Mouse (Mus musculus) bone marrow, adult 2 months (tissue): ENCODE measurements around the gene Sh2b3. TPM values are rescaled to one million over a fixed set of nuclear protein-coding genes. Genes with fewer than 3 reads are reported as not detected.
A peak's percentile ranks its signal among the peaks of the same experiment; 100 is the strongest.

Source experiments
- H3K27ac ChIP-seq: fragments of 200-500 bp; 2 replicates; pipeline ENCODE4 v1.5.1; 2012; ENCODE audit warnings: low read depth, mild to moderate bottlenecking, control low read depth, inconsistent platforms, low read length; ENCODE audit not compliant: control insufficient read depth, poor library complexity, insufficient read depth
- H3K4me1 ChIP-seq: fragments of 200-500 bp; 2 replicates; pipeline ENCODE4 v1.6.1; 2011; ENCODE audit warnings: low read length; ENCODE audit not compliant: control insufficient read depth, insufficient read depth
- H3K4me3 ChIP-seq: fragments of 200-500 bp; replicated peaks from 2 replicates; pipeline ENCODE3; 2011; ENCODE audit warnings: mild to moderate bottlenecking, low read depth, low read length, control low read depth; ENCODE audit not compliant: control insufficient read depth
- CTCF ChIP-seq: fragments of 200-500 bp; IDR thresholded peaks from 2 replicates; pipeline ENCODE4 v1.5.1; 2011; ENCODE audit warnings: low read length, control low read depth; ENCODE audit not compliant: control insufficient read depth, insufficient read depth
- POLR2A ChIP-seq: fragments of 200-500 bp; IDR thresholded peaks from 2 replicates; pipeline ENCODE4 v1.6.1; 2011; ENCODE audit warnings: low read depth, mild to moderate bottlenecking, control low read depth, low read length, borderline replicate concordance; ENCODE audit not compliant: control insufficient read depth
- WGBS: fragments of 180-500 bp; shearing (Covaris S2); methylation state at CpG from one replicate; pipeline ENCODE4 v1.1.7; 2018; 5-methylcytosine and 5-hydroxymethylcytosine counted together
- polyA plus RNA-seq: library from polyadenylated mRNA; stranded (reverse); fragments of >200 nt; gene quantifications from 2 replicates; pipeline ENCODE4 v1.2.4, GENCODE M21; 2011; ENCODE audit warnings: low replicate concordance; ENCODE audit not compliant: missing spikeins, insufficient read depth, insufficient read length

Sh2b3 gene
- polyA plus RNA-seq, 1 experiment = 36.8 TPM

- peaks cover 8% of the 10 kb centered on the region for H3K4me1 ChIP-seq
- no peak for TF ChIP-seq CTCF
- no peak for TF ChIP-seq POLR2A
- WGBS = 18% methylated on average over 2 of the region's 2 CpGs
- peak overlapping the region; percentile 52 for H3K27ac ChIP-seq
- peak overlapping the region; percentile 53 for H3K4me3 ChIP-seq
Observed at GRCm38 (mm10) chr5:121833159-121833558, 4.3 kb downstream of the Sh2b3 start.

GRCm38 (mm10) chr5:121832376-121833155 lies 4.9 kb downstream of the Sh2b3 start:
- Histone ChIP-seq H3K4me3 (no peak overlapping the region), H3K4me1 (peaks cover 8% of the 10 kb centered on the region), H3K27ac (peak overlapping the region; percentile 16; the same call in 1 of the 2 replicates)
- no peak for TF ChIP-seq POLR2A
- TF ChIP-seq CTCF = no peak
- WGBS = 46% methylated on average over 6 of the region's 6 CpGs

GRCm38 (mm10) chr5:121831002-121831601 lies 6.3 kb downstream of the Sh2b3 start:
- Histone ChIP-seq H3K27ac (no peak overlapping the region), H3K4me3 (no peak overlapping the region), H3K4me1 (peaks cover 8% of the 10 kb centered on the region)
- 89% methylated on average over 6 of the region's 6 CpGs for WGBS
- TF ChIP-seq POLR2A = no peak
- TF ChIP-seq CTCF = no peak

GRCm38 (mm10) chr5:121828491-121829432 lies 8.7 kb downstream of the Sh2b3 start:
- Histone ChIP-seq H3K4me1 (peaks cover 8% of the 10 kb centered on the region), H3K4me3 (no peak overlapping the region), H3K27ac (no peak overlapping the region)
- 96% methylated on average over 82 of the region's 82 CpGs for WGBS
- TF ChIP-seq CTCF (no peak), POLR2A (no peak)

- peaks cover 7% of the 10 kb centered on the region for H3K4me1 ChIP-seq
Observed at GRCm38 (mm10) chr5:121827876-121828275, 9.6 kb downstream of the Sh2b3 start.

GRCm38 (mm10) chr5:121825606-121826005 lies 11.8 kb downstream of the Sh2b3 start:
- H3K27ac ChIP-seq = no peak overlapping the region
- no peak overlapping the region for H3K4me3 ChIP-seq
- H3K4me1 ChIP-seq = peaks cover 3% of the 10 kb centered on the region; the same call in 1 of the 2 replicates
- no peak for TF ChIP-seq POLR2A
- no peak for TF ChIP-seq CTCF
- WGBS = 83% methylated on average over 3 of the region's 3 CpGs

More at GRCm38 (mm10) chr5:121827876-121828275, 9.6 kb downstream of the Sh2b3 start:
- Histone ChIP-seq H3K27ac (no peak overlapping the region), H3K4me3 (no peak overlapping the region)
- WGBS = 82% methylated on average over 4 of the region's 4 CpGs
- TF ChIP-seq POLR2A (no peak), CTCF (no peak)

- no peak overlapping the region for H3K4me3 ChIP-seq
- no peak for TF ChIP-seq POLR2A
- no peak for TF ChIP-seq CTCF
- WGBS = 31% methylated on average over 4 of the region's 4 CpGs
- peak overlapping the region; percentile 26 for H3K27ac ChIP-seq
- peaks cover 3% of the 10 kb centered on the region; the same call in 1 of the 2 replicates for H3K4me1 ChIP-seq
Observed at GRCm38 (mm10) chr5:121824121-121824520, 13.3 kb downstream of the Sh2b3 start.

- TF ChIP-seq POLR2A (no peak), CTCF (no peak)
- 85% methylated on average over 1 of the region's 1 CpGs for WGBS
- no peak overlapping the region for H3K4me3 ChIP-seq
- no peak overlapping the region for H3K27ac ChIP-seq
- H3K4me1 ChIP-seq = peaks cover 3% of the 10 kb centered on the region; the same call in 1 of the 2 replicates
Observed at GRCm38 (mm10) chr5:121823668-121824067, 13.8 kb downstream of the Sh2b3 start.
